Mouse (Mus musculus) midbrain, embryonic 11.5 days (tissue): Measurements from ENCODE around the gene Lgals2. TPM values are rescaled to one million over a fixed set of nuclear protein-coding genes. Genes with fewer than 3 reads are reported as not detected.
"Not testable (repeated sequence)": the region's sequence is repeated elsewhere in the genome, so short reads cannot be mapped to it uniquely, and the experiment has no call there.

Experiments
- ATAC-seq: fragments of 200-750 bp; cut with Nextera tagmentation; 2 replicates; pipeline ENCODE4 v1.8.0; 2017; ENCODE audit warnings: moderate TSS enrichment, moderate library complexity; ENCODE audit not compliant: low FRiP score
- DNase-seq: peaks from one replicate; pipeline ENCODE4 v3.0.0; 2015; ENCODE audit warnings: low spot score; ENCODE audit errors: missing footprints
- H3K27ac ChIP-seq: fragments of 300-500 bp; sonication (generic); 2 replicates; pipeline ENCODE4 v1.5.1; 2014; ENCODE audit warnings: low read depth, low read length
- H3K27me3 ChIP-seq: fragments of 300-500 bp; sonication (generic); 2 replicates; pipeline ENCODE4 v1.6.1; 2014; ENCODE audit warnings: mild to moderate bottlenecking, low read length, moderate library complexity, mixed read lengths; ENCODE audit not compliant: control insufficient read depth, insufficient read depth
- H3K36me3 ChIP-seq: fragments of 300-500 bp; sonication (generic); 2 replicates; pipeline ENCODE4 v1.6.1; 2014; ENCODE audit warnings: mild to moderate bottlenecking, low read length, moderate library complexity, mixed read lengths; ENCODE audit not compliant: control insufficient read depth, insufficient read depth
- H3K4me1 ChIP-seq: fragments of 300-500 bp; sonication (generic); 2 replicates; pipeline ENCODE4 v1.6.1; 2014; ENCODE audit warnings: low read length; ENCODE audit not compliant: control insufficient read depth, insufficient read depth
- H3K4me2 ChIP-seq: fragments of 300-500 bp; sonication (generic); 2 replicates; pipeline ENCODE4 v1.6.1; 2014; ENCODE audit warnings: mild to moderate bottlenecking, moderate library complexity
- H3K4me3 ChIP-seq: fragments of 300-500 bp; sonication (generic); 2 replicates; pipeline ENCODE4 v1.5.1; 2014; ENCODE audit warnings: low read depth, low read length
- H3K9ac ChIP-seq: fragments of 300-500 bp; sonication (generic); 2 replicates; pipeline ENCODE4 v1.6.1; 2014; ENCODE audit warnings: low read length
- H3K9me3 ChIP-seq: fragments of 300-500 bp; sonication (generic); 2 replicates; pipeline ENCODE4 v1.6.1; 2016; ENCODE audit warnings: low read length; ENCODE audit not compliant: control insufficient read depth
- WGBS: fragments of 180-500 bp; shearing (Covaris S2); extraction: QIAGEN DNeasy Blood & Tissue Kit; methylation state at CpG from one replicate; pipeline ENCODE4 v1.1.7; 2014; 5-methylcytosine and 5-hydroxymethylcytosine counted together
- polyA plus RNA-seq: library from polyadenylated mRNA; unstranded; fragments of >200 nt; fragmentation: Nextera tagmentation; extraction: Ambion mirVana; gene quantifications from 2 replicates; pipeline ENCODE4 v1.2.1, GENCODE M21; 2014

Lgals2 gene
- polyA plus RNA-seq, 1 experiment from 2014 or later = not detected

DNA sequence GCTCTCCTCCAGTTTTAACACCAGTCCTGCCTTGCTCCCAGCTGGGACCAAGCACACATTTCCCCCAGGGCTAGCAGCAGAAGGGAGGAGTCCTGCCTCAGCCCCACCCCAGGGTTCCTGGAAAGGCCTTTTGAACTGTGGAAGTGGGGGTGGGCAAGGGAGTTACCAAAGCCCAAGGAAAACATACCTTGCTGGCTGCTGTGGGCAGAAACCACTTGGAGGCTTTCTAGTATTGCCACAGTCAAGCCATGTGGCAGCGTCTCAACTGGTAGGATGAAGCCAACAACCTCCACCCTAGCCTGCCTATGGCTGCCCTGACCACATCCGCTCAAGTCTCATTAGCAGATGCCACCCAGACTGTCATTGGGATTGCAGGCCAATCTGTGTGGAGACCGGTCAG lies 40.8 kb upstream of the Lgals2 start:
- no peaks in the 10 kb centered on the region for H3K9me3 ChIP-seq
- 85% methylated on average over 3 of the region's 3 CpGs for WGBS
- H3K4me1 ChIP-seq = peaks cover 15% of the 10 kb centered on the region
- H3K27ac ChIP-seq = no peak overlapping the region
- DNase-seq (no peak), ATAC-seq (no peak)
- H3K4me3 ChIP-seq = no peak overlapping the region
- no peak overlapping the region for H3K4me2 ChIP-seq
- H3K9ac ChIP-seq = no peak overlapping the region
- peaks cover 6% of the 10 kb centered on the region for H3K27me3 ChIP-seq
- H3K36me3 ChIP-seq = peaks cover 2% of the 10 kb centered on the region; the same call in 1 of the 2 replicates

DNA sequence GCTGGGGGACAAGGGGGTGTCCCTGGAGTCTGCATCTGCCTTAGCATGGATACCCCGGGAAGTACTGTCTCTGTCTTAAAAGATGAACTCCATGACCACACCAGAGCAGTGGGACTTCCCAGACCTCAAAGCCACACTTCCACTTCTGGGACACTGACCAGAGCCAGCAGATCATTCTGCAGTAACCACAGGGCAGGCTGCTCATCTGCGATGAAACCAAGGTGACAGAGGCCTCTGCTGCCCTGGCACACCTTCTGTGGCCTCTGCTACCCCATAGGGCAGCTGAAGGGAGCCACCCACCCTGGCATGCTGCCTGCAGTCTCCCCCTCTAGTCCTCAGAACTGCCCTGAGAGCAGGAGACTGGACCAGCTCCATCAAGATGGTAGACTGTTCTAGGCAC lies 40.4 kb upstream of the Lgals2 start:
- DNase-seq (no peak), ATAC-seq (no peak)
- Histone ChIP-seq H3K4me1 (peaks cover 13% of the 10 kb centered on the region), H3K36me3 (peaks cover 2% of the 10 kb centered on the region; the same call in 1 of the 2 replicates), H3K4me2 (no peak overlapping the region), H3K4me3 (no peak overlapping the region), H3K27ac (no peak overlapping the region), H3K9me3 (no peaks in the 10 kb centered on the region), H3K27me3 (peaks cover 2% of the 10 kb centered on the region; the same call in 1 of the 2 replicates), H3K9ac (no peak overlapping the region)
- WGBS = 91% methylated on average over 2 of the region's 2 CpGs

DNA sequence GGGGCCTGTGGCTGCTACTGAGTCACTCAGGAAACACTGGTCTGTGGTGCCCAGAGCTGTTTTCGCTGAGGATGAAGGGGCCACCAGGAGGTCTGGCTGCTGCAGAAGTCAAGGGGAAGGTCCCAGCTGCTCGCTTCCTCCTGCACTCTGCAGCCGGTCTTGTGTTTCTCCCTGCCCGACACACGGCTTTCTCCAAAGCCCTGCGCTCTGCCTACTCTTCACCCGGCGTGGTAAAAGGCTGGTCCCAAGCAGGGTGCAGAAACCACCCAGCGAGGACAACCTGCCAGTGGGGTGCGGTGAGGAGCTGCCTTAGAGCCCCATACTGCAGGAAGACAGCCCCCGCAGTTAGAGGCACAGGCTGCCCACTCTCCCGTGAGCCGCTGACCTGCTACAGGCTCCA lies 39.4 kb upstream of the Lgals2 start:
- Histone ChIP-seq H3K9me3 (no peaks in the 10 kb centered on the region), H3K36me3 (peaks cover 2% of the 10 kb centered on the region; the same call in 1 of the 2 replicates), H3K27me3 (no peaks in the 10 kb centered on the region), H3K27ac (no peak overlapping the region; the same call in 1 of the 2 replicates), H3K4me3 (no peak overlapping the region), H3K9ac (no peak overlapping the region), H3K4me2 (no peak overlapping the region), H3K4me1 (peaks cover 4% of the 10 kb centered on the region)
- 77% methylated on average over 13 of the region's 13 CpGs for WGBS
- ATAC-seq (no peak), DNase-seq (no peak)

DNA sequence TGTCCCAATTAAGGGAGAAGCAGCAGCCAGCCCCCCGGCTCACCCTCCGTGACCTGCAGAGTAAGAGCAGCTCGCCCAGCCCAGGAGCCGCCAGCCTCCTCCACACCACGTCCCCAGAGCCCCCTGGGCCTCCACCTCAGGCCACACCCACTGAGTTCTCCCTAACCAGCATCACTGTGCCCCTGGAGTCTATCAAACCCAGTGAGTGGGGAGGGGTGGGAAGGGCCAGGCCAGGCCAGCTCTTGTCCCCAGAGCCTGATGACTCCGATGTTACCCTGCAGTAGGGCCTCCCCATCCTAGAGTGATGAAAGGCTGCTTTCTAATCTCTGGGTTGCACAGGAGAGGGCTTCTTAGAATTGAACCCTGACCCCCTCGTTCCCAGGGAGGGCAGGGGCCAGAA lies 37.1 kb upstream of the Lgals2 start:
- Histone ChIP-seq H3K9me3 (no peaks in the 10 kb centered on the region), H3K36me3 (peaks cover 9% of the 10 kb centered on the region), H3K4me2 (no peak overlapping the region), H3K4me1 (peaks cover 9% of the 10 kb centered on the region; the same call in 1 of the 2 replicates), H3K27me3 (no peaks in the 10 kb centered on the region), H3K27ac (no peak overlapping the region), H3K9ac (no peak overlapping the region), H3K4me3 (no peak overlapping the region)
- 70% methylated on average over 7 of the region's 7 CpGs for WGBS
- ATAC-seq (no peak), DNase-seq (no peak)

DNA sequence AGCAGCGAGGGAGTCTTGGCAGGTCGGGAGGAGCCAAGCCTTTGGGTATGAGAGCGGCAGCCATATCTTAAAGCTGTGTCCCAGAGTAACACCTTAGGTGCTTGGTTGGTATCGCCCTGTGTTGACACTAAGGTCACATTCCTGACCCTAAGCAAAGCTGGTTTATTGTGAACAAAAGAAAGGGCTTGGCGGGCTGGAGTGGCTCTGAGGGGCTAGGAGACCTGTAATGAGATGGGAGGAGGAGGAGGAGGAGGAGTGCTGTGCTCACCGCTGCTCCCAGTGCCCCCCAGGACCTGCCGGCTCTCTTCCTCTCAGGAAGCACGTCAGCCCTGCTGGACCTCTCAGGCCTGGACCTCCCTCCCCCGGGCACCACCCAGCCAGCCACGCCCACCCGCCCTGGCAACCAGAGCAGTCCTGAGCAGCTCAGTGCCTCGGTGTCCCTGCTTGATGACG lies 34.1 kb upstream of the Lgals2 start:
- H3K27ac ChIP-seq = no peak overlapping the region
- peaks cover 9% of the 10 kb centered on the region; the same call in 1 of the 2 replicates for H3K4me1 ChIP-seq
- peaks cover 22% of the 10 kb centered on the region for H3K36me3 ChIP-seq
- no peaks in the 10 kb centered on the region for H3K9me3 ChIP-seq
- ATAC-seq = 0 out of 2 replicates have a peak, but pooled peaks have one; percentile 19
- H3K4me3 ChIP-seq = no peak overlapping the region
- H3K27me3 ChIP-seq = no peaks in the 10 kb centered on the region
- DNase-seq = no peak
- WGBS = 15% methylated on average over 13 of the region's 13 CpGs
- peak overlapping the region; percentile 6; the same call in 1 of the 2 replicates for H3K9ac ChIP-seq
- no peak overlapping the region for H3K4me2 ChIP-seq

DNA sequence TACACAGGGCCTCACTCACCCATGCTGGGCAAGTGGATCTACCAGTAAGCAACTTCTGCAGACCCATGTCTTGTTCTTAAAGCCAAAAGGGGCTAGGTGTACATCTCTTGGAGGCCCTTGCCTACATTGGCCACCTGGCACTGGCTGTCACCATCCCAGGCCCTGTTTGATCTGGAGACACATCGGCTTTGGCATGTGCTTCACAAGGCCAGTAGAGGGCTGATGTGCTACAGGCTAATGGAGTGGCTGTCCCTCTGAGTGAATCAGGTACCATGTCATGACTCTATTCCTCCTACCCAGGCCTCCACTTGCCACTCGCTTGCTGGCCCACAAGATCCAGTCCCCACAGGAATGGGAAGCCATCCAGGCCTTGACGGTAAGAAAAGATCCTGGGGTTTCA lies 26.5 kb upstream of the Lgals2 start:
- H3K9ac ChIP-seq = no peak overlapping the region
- peaks cover 8% of the 10 kb centered on the region for H3K4me1 ChIP-seq
- WGBS = 93% methylated on average over 3 of the region's 3 CpGs
- H3K4me2 ChIP-seq = no peak overlapping the region
- DNase-seq (no peak), ATAC-seq (no peak)
- no peak overlapping the region for H3K27ac ChIP-seq
- H3K4me3 ChIP-seq = no peak overlapping the region
- H3K9me3 ChIP-seq = no peaks in the 10 kb centered on the region
- H3K27me3 ChIP-seq = no peaks in the 10 kb centered on the region
- H3K36me3 ChIP-seq = peaks cover 30% of the 10 kb centered on the region

DNA sequence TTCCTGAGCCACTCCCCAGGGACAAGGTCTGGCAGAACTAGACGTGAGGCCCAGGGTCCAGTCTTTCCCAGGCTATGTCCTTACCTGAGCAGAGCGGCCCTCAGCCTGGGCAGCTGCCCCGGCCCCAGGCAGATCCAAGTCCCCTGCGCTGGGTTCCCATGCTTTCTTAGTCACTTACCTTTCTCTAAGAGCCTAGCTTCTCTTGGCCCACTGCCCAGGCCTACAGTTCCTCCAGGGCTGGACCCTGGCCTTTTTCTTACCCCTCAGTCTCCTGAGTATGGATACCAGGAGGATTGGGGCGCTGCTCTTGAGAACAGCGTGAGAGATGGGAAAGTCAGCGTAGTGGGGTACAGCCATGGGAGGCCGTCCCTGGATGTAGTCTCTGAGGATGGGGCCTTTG lies 25.1 kb upstream of the Lgals2 start:
- Histone ChIP-seq H3K36me3 (peaks cover 22% of the 10 kb centered on the region), H3K4me3 (no peak overlapping the region), H3K27ac (no peak overlapping the region), H3K9ac (no peak overlapping the region), H3K4me1 (peaks cover 17% of the 10 kb centered on the region), H3K9me3 (no peaks in the 10 kb centered on the region), H3K27me3 (no peaks in the 10 kb centered on the region), H3K4me2 (no peak overlapping the region)
- 95% methylated on average over 8 of the region's 8 CpGs for WGBS
- no peak for DNase-seq
- ATAC-seq = no peak

DNA sequence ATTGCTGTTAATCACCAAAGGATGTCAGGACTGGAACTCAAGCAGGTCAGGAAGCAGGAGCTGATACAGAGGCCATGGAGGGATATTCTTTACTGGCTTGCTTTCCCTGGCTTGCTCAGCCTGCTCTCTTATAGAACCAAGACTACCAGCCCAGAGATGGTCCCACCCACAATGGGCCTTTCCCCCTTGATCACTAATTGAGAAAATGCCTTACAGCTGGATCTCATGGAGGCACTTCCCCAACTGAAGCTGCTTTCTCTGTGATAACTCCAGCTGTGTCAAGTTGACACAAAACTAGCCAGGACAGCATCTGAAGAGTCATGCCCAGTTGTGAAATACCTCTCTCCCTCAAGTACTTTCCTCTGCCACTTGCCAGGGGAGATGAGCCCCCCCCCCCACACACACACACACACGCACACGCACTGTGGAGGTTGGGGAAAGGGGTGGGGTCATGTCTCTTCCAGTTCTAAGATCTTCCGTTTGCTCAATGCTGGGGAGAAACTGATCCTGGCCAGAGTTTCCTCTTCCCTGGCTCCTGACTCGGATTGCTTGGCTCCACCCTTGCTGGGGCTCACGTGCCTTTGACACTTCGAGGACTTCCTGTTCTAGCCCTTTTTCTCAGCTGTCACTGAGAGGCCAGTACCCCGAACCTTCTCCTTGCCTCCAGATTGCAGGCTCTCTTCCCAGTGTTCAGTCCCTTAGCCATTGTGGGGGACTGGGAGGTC lies 23.6 kb upstream of the Lgals2 start:
- Histone ChIP-seq H3K36me3 (peaks cover 16% of the 10 kb centered on the region), H3K4me1 (peaks cover 18% of the 10 kb centered on the region)
- not testable (repeated sequence) for H3K4me3 ChIP-seq, ATAC-seq, H3K9ac ChIP-seq, H3K4me2 ChIP-seq, H3K27ac ChIP-seq, DNase-seq, H3K9me3 ChIP-seq, H3K27me3 ChIP-seq
- WGBS = 77% methylated on average over 7 of the region's 7 CpGs

DNA sequence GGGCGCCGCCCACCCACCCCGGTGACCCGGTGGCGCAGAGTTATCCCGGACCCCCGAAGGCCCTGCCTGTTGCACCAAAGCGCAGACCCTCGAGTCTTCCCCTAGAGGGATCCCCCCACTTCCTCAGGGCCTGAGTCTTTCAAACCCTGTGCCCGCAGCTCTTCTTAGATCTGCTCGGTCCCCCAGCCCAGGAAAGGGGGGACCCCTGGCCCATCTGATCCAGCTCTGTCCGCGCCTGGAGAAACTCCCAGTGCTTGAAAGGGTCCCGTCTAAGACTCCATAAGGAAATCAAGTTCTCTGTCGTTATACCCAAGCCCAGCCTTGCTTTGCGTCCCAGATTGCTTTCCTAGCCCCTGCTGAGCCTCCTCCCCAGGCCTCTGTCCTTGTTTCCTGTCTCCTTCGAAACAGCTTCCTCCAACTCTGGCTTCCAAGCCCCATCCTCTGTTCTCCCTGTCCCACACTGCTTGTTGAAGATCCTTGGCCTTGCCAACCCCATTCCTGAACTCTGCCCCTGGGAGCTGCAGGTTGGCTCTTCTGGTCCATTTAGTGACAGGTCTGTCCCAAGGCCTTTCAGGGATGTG lies 22.6 kb upstream of the Lgals2 start:
- Histone ChIP-seq H3K9me3 (no peaks in the 10 kb centered on the region), H3K36me3 (peaks cover 8% of the 10 kb centered on the region; the same call in 1 of the 2 replicates), H3K4me1 (peaks cover 19% of the 10 kb centered on the region), H3K27me3 (no peaks in the 10 kb centered on the region), H3K27ac (peak overlapping the region; percentile 98), H3K4me2 (peak overlapping the region; percentile 84), H3K9ac (peak overlapping the region; percentile 88), H3K4me3 (peak overlapping the region; percentile 75)
- ATAC-seq (no peak), DNase-seq (no peak)
- WGBS = 2% methylated on average over 17 of the region's 17 CpGs
